Mouse (Mus musculus) thymus, postnatal 25 days (tissue): Measurements from ENCODE around the gene Moxd1.
A peak's percentile ranks its signal among the peaks of the same experiment; 100 is the strongest.

Experiments
- DNase-seq: peaks from one replicate; pipeline ENCODE4 v3.0.0; 2022

Moxd1 gene

GRCm38 (mm10) chr10:24223449-24224143, at the start of gene Moxd1:
Gene Moxd1, plus strand, starts transcription at chr10:24223517.
- DNase-seq = peak; percentile 3

DNA sequence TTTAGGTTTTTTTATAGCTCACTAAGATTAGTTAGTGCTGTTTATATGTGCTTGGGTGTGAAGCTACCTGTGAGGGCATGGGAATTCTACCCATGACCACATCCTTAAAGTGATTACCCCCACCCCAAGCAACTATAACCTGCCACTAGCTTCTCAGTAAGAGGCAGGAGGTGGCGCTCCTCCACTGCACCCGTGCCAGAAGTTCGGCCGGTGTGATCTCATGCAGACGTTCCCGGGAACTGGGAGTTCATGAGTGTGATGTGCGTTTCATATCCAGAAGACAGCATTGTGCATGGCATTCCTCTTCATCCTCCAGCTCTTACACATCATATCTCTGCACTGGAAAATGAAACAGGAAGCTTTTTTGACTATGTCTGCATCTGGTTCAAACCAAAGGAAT, 32.9 kb upstream of the Moxd1 start:
- no peak for DNase-seq

- DNase-seq = no peak
Observed at GRCm38 (mm10) chr10:24191977-24192376, 31.3 kb upstream of the Moxd1 start.

- DNase-seq = no peak
Observed at GRCm38 (mm10) chr10:24199303-24199702, 24.0 kb upstream of the Moxd1 start.

- DNase-seq = no peak
Observed at GRCm38 (mm10) chr10:24200099-24200498, 23.2 kb upstream of the Moxd1 start.

DNA sequence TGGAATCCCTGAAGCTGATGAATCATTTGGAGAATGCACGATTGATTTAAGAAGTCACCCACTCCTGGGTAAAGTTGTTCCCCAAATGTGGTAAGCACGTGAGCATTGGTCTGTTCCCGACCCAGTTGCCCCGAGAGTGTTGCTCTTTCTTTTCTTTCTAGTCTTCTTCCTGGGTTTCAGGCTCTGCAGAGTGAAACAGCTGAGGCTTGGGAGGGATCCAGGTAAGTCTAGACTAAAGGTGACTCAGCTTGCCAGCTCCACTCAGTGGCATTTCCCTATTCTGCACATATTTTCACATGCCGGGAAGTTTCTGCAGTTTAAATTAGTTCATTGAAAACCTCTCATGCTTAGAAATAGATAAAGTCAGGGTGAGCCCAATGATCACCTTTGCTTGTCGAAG, 13.2 kb upstream of the Moxd1 start:
- no peak for DNase-seq

GRCm38 (mm10) chr10:24213297-24213696, 10.0 kb upstream of the Moxd1 start:
- DNase-seq = no peak

- no peak for DNase-seq
Observed at GRCm38 (mm10) chr10:24217558-24218268, 5.6 kb upstream of the Moxd1 start.

DNA sequence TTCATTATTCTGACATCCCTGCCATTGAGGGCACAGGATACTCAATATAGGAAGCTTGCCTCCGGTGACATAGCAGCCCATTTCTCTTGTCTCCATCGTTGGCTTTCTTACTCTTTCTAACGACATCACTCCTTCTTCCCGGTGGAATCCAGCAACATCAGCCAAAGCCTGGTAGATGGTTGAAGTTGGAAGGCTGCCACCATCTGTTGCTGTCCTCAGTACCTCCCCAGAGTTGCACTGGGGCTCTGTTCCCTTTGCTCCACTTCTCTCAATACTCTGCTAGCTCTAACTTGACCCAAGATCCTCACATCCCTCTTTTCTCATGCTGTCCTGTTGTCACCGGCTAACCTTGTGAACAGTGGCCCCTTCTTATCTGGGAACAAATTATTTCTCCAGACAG, 2.4 kb upstream of the Moxd1 start:
- no peak for DNase-seq

DNA sequence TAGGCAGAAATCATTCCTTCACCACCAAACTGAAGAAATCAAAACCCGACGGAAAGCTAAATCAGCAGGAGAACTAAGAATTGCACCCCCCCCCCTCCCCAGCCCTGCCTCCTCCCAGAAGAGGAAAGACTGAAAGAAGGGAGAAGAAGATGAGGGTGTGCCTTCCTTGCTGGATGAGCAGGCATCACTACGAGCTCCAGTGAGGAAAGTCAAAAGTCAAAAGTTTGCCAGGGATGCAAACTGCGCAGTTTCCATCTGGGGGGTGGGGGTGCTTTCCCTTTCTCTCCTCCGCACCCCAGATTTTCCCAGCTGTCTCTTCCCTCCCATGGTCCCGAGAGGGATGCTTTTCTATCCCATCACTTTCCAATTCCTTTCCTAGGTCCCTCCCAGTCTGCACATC, 406 bp upstream of the Moxd1 start:
- no peak for DNase-seq

GRCm38 (mm10) chr10:24224591-24224990, 1.3 kb downstream of the Moxd1 start:
- no peak for DNase-seq

- no peak for DNase-seq
Observed at GRCm38 (mm10) chr10:24228318-24229183, 5.2 kb downstream of the Moxd1 start.

- DNase-seq = no peak
Observed at GRCm38 (mm10) chr10:24232281-24232680, 9.0 kb downstream of the Moxd1 start.

- DNase-seq = no peak
Observed at GRCm38 (mm10) chr10:24235426-24236283, 12.3 kb downstream of the Moxd1 start.

- no peak for DNase-seq
Observed at GRCm38 (mm10) chr10:24246815-24247214, 23.5 kb downstream of the Moxd1 start.

DNA sequence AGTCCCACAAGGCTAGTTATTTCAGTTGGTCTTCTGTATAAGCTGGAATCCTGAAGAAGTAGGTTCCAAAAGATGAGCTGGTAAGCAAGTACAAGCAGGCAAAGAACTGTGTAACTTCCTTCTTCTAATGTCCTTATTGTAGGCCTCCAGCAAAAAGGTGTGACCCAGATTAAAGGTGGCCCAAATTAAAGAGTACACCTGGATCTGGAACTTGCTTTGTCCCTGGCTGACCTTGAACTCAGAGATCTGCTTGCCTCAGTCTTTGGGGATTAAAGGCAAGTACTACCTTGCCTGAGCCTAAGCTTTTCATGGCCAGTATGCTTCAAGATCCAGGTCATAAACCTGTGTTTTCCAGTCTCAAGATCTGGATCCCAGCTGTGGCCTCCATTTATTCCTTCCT, 24.8 kb downstream of the Moxd1 start:
- no peak for DNase-seq

DNA sequence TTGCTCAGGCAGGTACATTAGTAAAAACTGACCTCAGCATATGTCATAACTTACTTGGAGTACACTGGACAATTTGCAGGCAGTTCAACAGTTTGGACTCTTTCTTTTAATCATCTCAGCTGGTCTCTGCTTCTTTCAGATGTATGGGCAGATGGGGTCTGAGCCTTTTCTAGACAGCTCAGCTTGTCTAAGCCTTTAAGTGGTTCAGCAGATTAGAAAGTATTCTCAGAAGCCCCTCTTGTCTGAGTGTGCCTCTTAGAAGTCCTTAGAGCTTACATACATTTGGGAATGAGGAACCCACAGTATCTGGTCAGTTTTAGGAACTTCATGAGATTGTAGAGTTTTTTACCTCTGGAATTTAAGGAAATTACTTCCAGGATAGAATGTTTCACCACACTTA, 28.3 kb downstream of the Moxd1 start:
- no peak for DNase-seq

DNA sequence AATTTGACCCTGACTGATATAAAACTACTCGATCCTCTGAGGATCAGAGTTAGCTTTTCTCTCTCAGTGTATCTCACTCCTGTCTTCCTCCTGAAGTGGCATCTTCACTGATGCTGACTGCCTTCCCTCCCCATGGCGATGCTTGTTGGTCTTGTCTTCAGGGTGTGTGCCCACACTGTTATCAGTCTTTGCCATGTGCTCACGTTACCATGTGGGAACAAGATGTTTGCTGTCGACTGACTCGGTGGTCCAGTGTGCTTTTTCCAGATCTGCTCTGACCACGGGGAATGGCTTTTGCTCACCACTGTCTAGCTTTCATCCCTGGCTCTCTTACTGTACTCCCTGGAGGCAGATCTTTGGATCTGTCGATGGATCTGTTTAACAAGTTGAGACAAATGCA, 34.8 kb downstream of the Moxd1 start:
- no peak for DNase-seq

DNA sequence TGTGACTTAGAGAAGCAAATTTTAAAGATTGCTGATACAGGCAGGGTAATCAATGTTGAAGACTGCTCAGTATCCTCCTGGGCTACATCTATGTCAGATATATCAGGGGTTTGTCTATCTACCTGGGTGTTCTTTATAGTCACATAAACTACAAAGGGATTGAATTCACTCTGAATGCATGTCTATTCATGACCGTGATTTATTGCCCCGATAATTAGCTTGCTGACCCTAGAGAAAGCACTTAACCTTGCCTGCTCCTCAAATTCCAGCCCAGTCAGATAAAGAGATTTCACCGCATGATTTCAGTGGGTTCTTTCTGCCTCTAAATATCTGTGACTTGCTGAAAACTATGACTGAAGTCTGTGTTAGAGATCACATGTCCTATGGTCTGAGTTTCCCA, 35.6 kb downstream of the Moxd1 start:
- no peak for DNase-seq

DNA sequence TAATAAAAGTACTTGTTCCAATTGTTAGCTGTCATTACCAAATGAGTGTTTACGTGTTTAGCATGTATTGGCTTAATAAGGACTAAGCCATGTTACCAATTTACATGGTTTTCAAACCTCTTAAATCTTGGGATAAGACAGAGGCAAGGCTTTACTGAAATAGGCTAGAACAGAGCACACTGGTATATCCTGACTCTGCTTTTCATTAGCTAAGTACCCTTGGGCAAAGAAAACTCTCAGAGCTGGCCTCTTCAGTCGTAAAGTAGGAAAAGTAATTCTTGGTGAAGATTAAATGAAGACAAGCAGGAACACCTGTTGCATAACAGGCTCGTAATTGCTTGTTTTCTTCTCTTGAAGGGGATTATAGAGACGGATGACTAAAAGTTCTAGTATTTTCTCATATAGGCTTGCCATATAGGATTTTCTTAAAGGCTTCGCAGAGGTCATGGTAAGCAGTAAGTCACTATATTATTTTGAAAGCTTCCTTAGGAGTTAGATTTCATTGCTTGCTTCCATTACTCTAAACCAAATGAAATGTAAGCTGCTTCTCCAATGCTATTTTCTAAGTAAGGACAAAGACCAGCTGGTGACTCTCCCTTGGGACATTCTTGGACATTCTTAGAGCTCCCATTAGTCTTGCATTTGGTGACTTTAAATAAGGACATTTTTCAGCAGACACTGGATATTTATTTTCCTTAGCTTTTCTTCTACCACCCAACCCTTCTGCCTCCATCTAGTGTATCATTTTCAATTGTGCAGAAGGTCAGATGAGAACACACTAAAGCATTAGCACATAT, 36.7 kb downstream of the Moxd1 start:
- DNase-seq = no peak

GRCm38 (mm10) chr10:24267520-24267919, 44.2 kb downstream of the Moxd1 start:
- no peak for DNase-seq
